Mouse (Mus musculus): Measurements from ENCODE around the gene Bcl2.

- TF ChIP-seq JUN (IDR thresholded peaks at IDR 0.05; ENCODE audit: insufficient read depth, low read depth, low read length) (no peak), POLR2A (IDR thresholded peaks at IDR 0.05; ENCODE audit: low read depth, low read length) (peak; percentile 42; the same call in 1 of the 2 replicates), MAX (IDR thresholded peaks at IDR 0.05; ENCODE audit: low read length) (0 out of 2 replicates have a peak, but pooled peaks have one; percentile 12), TBP (conservative IDR thresholded peaks at IDR 0.05; ENCODE audit: low read depth, low read length) (no peak), EP300 (IDR thresholded peaks at IDR 0.05; ENCODE audit: low read length) (no peak), CTCF (conservative IDR thresholded peaks at IDR 0.05 in 1 of 2, IDR thresholded peaks at IDR 0.05 in 1 of 2; ENCODE audit: low read depth in 2 of 2, low read length in 2 of 2) (no peak), HCFC1 (IDR thresholded peaks at IDR 0.05; ENCODE audit: low read depth, low read length) (no peak)
Observed at GRCm38 (mm10) chr1:106713621-106714529, at the start of gene Bcl2.
